Mouse (Mus musculus) forebrain, embryonic 15.5 days (tissue): ENCODE data around the gene Hbp1. TPM values are rescaled to one million over a fixed set of nuclear protein-coding genes. Genes with fewer than 3 reads are reported as not detected.

Experiments used
- ATAC-seq: fragments of 200-750 bp; cut with Nextera tagmentation; replicated peaks from 2 replicates; pipeline ENCODE4 v1.8.0; 2017; ENCODE audit warnings: mild to moderate bottlenecking, moderate TSS enrichment, moderate library complexity
- H3K27ac ChIP-seq: fragments of 300-500 bp; sonication (generic); replicated peaks from 2 replicates; pipeline ENCODE4 v1.5.1; 2015; ENCODE audit warnings: mild to moderate bottlenecking, inconsistent platforms
- H3K27me3 ChIP-seq: fragments of 300-500 bp; sonication (generic); 2 replicates; pipeline ENCODE4 v1.6.1; 2015; ENCODE audit warnings: inconsistent platforms
- H3K36me3 ChIP-seq: fragments of 300-500 bp; sonication (generic); 2 replicates; pipeline ENCODE4 v1.6.1; 2015; ENCODE audit warnings: mild to moderate bottlenecking, inconsistent platforms
- H3K4me1 ChIP-seq: fragments of 300-500 bp; sonication (generic); 2 replicates; pipeline ENCODE4 v1.6.1; 2015; ENCODE audit warnings: inconsistent platforms
- H3K4me2 ChIP-seq: fragments of 300-500 bp; sonication (generic); replicated peaks from 2 replicates; pipeline ENCODE4 v1.6.1; 2015; ENCODE audit warnings: mild to moderate bottlenecking, inconsistent platforms
- H3K4me3 ChIP-seq: fragments of 300-500 bp; sonication (generic); 2 replicates; pipeline ENCODE4 v1.5.1; 2015; ENCODE audit warnings: mild to moderate bottlenecking, inconsistent platforms
- H3K9ac ChIP-seq: fragments of 300-500 bp; sonication (generic); replicated peaks from 2 replicates; pipeline ENCODE4 v1.6.1; 2015; ENCODE audit warnings: mild to moderate bottlenecking, inconsistent platforms
- H3K9me3 ChIP-seq: fragments of 300-500 bp; sonication (generic); 2 replicates; pipeline ENCODE4 v1.6.1; 2016; ENCODE audit warnings: inconsistent platforms
- WGBS: fragments of 180-500 bp; shearing (Covaris S2); methylation state at CpG from one replicate; pipeline ENCODE4 v1.1.7; 2015; ENCODE audit warnings: mixed read lengths; 5-methylcytosine and 5-hydroxymethylcytosine counted together
- polyA plus RNA-seq: library from polyadenylated mRNA; unstranded; fragments of >200 nt; fragmentation: Nextera tagmentation; extraction: Ambion mirVana; gene quantifications from 2 replicates; pipeline ENCODE4 v1.2.1, GENCODE M21; 2015

Gene Hbp1
- 85.6 and 87.7 TPM in 2 replicates for polyA plus RNA-seq

- peaks cover 21% of the 10 kb centered on the region for H3K4me1 ChIP-seq
- H3K36me3 ChIP-seq = no peaks in the 10 kb centered on the region
- ATAC-seq = peak; percentile 98
- H3K9me3 ChIP-seq = no peaks in the 10 kb centered on the region
- peak within 1 kb of the TSS; percentile 97 for H3K4me3 ChIP-seq
- H3K4me2 ChIP-seq = peak within 1 kb of the TSS; percentile 74
- no peaks in the 10 kb centered on the region for H3K27me3 ChIP-seq
- peak within 1 kb of the TSS; percentile 91 for H3K9ac ChIP-seq
- peak within 1 kb of the TSS; percentile 99 for H3K27ac ChIP-seq
- WGBS = under 1% methylated on average over 68 of the region's 71 CpGs
Observed at GRCm38 (mm10) chr12:31949759-31950658, at the start of gene Hbp1. Gene Hbp1, minus strand, starts transcription at chr12:31950535.

DNA sequence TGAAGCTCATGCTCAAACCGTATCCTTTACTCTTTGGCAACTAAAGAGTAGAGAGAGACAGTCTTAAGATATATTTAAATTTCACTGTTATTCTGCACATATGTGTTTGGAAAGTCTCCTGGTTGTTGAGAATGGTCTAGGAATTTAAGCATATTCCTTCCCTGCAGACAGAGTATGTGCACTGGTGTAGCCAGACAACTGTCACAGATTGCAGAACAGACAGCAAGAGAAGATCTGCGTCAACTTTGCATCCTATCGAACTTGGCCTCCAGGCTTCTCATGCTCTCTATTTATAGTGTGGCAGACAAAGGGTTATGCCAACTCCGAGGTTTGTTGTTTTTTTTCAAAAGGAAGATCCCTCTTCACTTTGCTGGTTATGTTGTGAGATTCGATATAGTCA, 48.4 kb upstream of the Hbp1 start:
- 70% methylated on average over 5 of the region's 5 CpGs for WGBS
- Histone ChIP-seq H3K36me3 (no peaks in the 10 kb centered on the region; the same call in 1 of the 2 replicates), H3K27ac (peak overlapping the region; percentile 70), H3K9ac (no peak overlapping the region), H3K9me3 (no peaks in the 10 kb centered on the region), H3K27me3 (no peaks in the 10 kb centered on the region), H3K4me3 (no peak overlapping the region), H3K4me2 (no peak overlapping the region), H3K4me1 (peaks cover 15% of the 10 kb centered on the region; the same call in 1 of the 2 replicates)
- ATAC-seq = peak; percentile 85

GRCm38 (mm10) chr12:31997328-31997878, 47.1 kb upstream of the Hbp1 start:
- Histone ChIP-seq H3K9me3 (no peaks in the 10 kb centered on the region), H3K36me3 (no peaks in the 10 kb centered on the region; the same call in 1 of the 2 replicates), H3K27me3 (no peaks in the 10 kb centered on the region), H3K4me2 (no peak overlapping the region), H3K4me1 (peaks cover 15% of the 10 kb centered on the region; the same call in 1 of the 2 replicates), H3K4me3 (no peak overlapping the region), H3K27ac (no peak overlapping the region), H3K9ac (no peak overlapping the region)
- ATAC-seq = no peak
- 62% methylated on average over 3 of the region's 3 CpGs for WGBS

- no peak for ATAC-seq
- Histone ChIP-seq H3K9ac (no peak overlapping the region), H3K4me1 (peaks cover 15% of the 10 kb centered on the region; the same call in 1 of the 2 replicates), H3K9me3 (no peaks in the 10 kb centered on the region), H3K4me3 (no peak overlapping the region), H3K27ac (no peak overlapping the region), H3K27me3 (no peaks in the 10 kb centered on the region), H3K4me2 (no peak overlapping the region), H3K36me3 (no peaks in the 10 kb centered on the region; the same call in 1 of the 2 replicates)
- 89% methylated on average over 5 of the region's 5 CpGs for WGBS
Observed at GRCm38 (mm10) chr12:31996877-31997276, 46.5 kb upstream of the Hbp1 start.

GRCm38 (mm10) chr12:31990575-31990974, 40.2 kb upstream of the Hbp1 start:
- Histone ChIP-seq H3K36me3 (no peaks in the 10 kb centered on the region), H3K27ac (peak overlapping the region; percentile 65), H3K4me1 (no peaks in the 10 kb centered on the region), H3K4me2 (no peak overlapping the region), H3K27me3 (no peaks in the 10 kb centered on the region), H3K4me3 (no peak overlapping the region), H3K9ac (no peak overlapping the region), H3K9me3 (no peaks in the 10 kb centered on the region)
- ATAC-seq = no peak
- 90% methylated on average over 4 of the region's 4 CpGs for WGBS

DNA sequence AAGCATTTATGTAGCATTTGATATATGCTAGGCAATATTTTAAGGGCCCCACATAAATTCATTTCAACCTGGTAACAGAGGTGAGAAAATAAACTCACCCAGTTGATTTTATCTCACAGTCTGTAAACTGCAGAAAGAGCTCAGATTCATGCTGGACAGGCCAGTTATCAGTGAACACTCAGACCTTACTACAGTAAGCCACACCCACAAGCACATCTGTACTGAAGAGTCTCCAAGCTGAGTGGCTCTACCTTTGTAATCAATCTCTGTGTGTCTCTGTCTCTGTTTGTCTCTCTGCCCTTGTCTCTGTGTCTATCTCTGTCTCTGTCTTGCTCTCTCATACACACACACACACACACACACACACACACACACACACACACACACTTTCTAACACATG, 39.4 kb upstream of the Hbp1 start:
- H3K36me3 ChIP-seq = no peaks in the 10 kb centered on the region
- H3K9me3 ChIP-seq = no peaks in the 10 kb centered on the region
- H3K9ac ChIP-seq = no peak overlapping the region
- no peak for ATAC-seq
- no peaks in the 10 kb centered on the region for H3K27me3 ChIP-seq
- peaks cover 8% of the 10 kb centered on the region for H3K4me1 ChIP-seq
- no peak overlapping the region for H3K4me2 ChIP-seq
- H3K27ac ChIP-seq = no peak overlapping the region
- no peak overlapping the region for H3K4me3 ChIP-seq

DNA sequence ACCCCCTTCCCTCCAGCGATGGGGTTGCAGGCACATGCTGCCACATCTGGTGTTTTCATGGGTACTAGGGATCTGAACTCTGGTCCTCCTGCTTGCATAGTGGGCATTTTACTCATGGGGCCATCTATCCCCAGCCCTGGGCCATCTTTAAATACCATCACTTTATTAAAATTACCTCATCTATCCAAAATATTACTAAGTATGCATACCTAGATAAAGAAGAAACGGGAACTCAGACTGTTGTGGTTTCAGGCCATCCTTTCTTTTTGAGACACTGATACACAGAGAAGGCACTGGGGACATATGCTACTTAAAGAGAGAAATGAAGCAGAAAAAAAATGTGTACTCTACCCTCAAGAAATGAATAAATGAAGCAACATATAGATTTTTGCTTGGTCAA, 36.1 kb upstream of the Hbp1 start:
- peaks cover 30% of the 10 kb centered on the region for H3K4me1 ChIP-seq
- H3K27me3 ChIP-seq = no peaks in the 10 kb centered on the region
- 97% methylated on average over 2 of the region's 2 CpGs for WGBS
- H3K9ac ChIP-seq = no peak overlapping the region
- ATAC-seq = no peak
- H3K4me2 ChIP-seq = no peak overlapping the region
- H3K9me3 ChIP-seq = no peaks in the 10 kb centered on the region
- H3K36me3 ChIP-seq = no peaks in the 10 kb centered on the region
- no peak overlapping the region for H3K4me3 ChIP-seq
- no peak overlapping the region for H3K27ac ChIP-seq

DNA sequence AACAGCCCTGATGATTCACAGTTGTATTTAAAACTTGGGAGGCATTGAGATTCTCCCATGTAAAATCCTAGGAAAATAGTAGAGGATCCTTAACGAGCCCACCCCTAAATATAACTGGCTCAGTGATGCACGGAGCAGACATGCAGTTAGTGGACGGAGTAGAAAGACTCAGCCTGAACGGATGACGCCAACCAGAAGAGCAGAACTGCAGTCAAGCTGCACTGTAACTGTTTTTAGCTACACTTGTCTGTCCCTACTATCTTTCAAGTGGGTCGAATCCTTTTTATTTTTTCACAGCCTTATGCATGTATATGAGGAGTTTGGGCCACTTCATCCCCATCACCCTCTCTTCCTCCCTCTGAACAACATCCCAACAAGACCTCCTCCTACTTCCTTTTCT, 35.4 kb upstream of the Hbp1 start:
- no peaks in the 10 kb centered on the region for H3K9me3 ChIP-seq
- ATAC-seq = no peak
- no peaks in the 10 kb centered on the region for H3K36me3 ChIP-seq
- no peak overlapping the region for H3K9ac ChIP-seq
- 71% methylated on average over 6 of the region's 6 CpGs for WGBS
- no peak overlapping the region for H3K4me2 ChIP-seq
- H3K27ac ChIP-seq = no peak overlapping the region
- H3K4me1 ChIP-seq = peaks cover 30% of the 10 kb centered on the region
- no peak overlapping the region for H3K4me3 ChIP-seq
- no peaks in the 10 kb centered on the region for H3K27me3 ChIP-seq

- H3K36me3 ChIP-seq = no peaks in the 10 kb centered on the region
- H3K9ac ChIP-seq = no peak overlapping the region
- H3K4me1 ChIP-seq = peaks cover 30% of the 10 kb centered on the region
- 67% methylated on average over 12 of the region's 12 CpGs for WGBS
- no peaks in the 10 kb centered on the region for H3K9me3 ChIP-seq
- H3K27ac ChIP-seq = peak overlapping the region; percentile 83
- no peaks in the 10 kb centered on the region for H3K27me3 ChIP-seq
- no peak for ATAC-seq
- no peak overlapping the region for H3K4me2 ChIP-seq
- no peak overlapping the region for H3K4me3 ChIP-seq
Observed at GRCm38 (mm10) chr12:31984664-31985063, 34.3 kb upstream of the Hbp1 start.

- Histone ChIP-seq H3K4me2 (no peak overlapping the region), H3K36me3 (no peaks in the 10 kb centered on the region), H3K27ac (peak overlapping the region; percentile 83), H3K9me3 (no peaks in the 10 kb centered on the region), H3K9ac (no peak overlapping the region), H3K4me1 (peaks cover 30% of the 10 kb centered on the region), H3K4me3 (no peak overlapping the region), H3K27me3 (no peaks in the 10 kb centered on the region)
- peak; percentile 27; the same call in 1 of the 2 replicates for ATAC-seq
- WGBS = 27% methylated on average over 2 of the region's 2 CpGs
Observed at GRCm38 (mm10) chr12:31984206-31984605, 33.9 kb upstream of the Hbp1 start.

- WGBS = 36% methylated on average over 6 of the region's 6 CpGs
- Histone ChIP-seq H3K4me2 (no peak overlapping the region), H3K4me3 (no peak overlapping the region), H3K9me3 (no peaks in the 10 kb centered on the region), H3K9ac (no peak overlapping the region), H3K27me3 (no peaks in the 10 kb centered on the region), H3K4me1 (peaks cover 30% of the 10 kb centered on the region), H3K27ac (peak overlapping the region; percentile 83), H3K36me3 (no peaks in the 10 kb centered on the region)
- peak; percentile 39 for ATAC-seq
Observed at GRCm38 (mm10) chr12:31983769-31984168, 33.4 kb upstream of the Hbp1 start.

- no peaks in the 10 kb centered on the region for H3K9me3 ChIP-seq
- WGBS = 31% methylated on average over 7 of the region's 7 CpGs
- H3K27ac ChIP-seq = peak overlapping the region; percentile 73
- peak; percentile 80 for ATAC-seq
- H3K9ac ChIP-seq = no peak overlapping the region
- H3K4me3 ChIP-seq = no peak overlapping the region
- no peaks in the 10 kb centered on the region for H3K27me3 ChIP-seq
- H3K4me1 ChIP-seq = peaks cover 30% of the 10 kb centered on the region
- no peaks in the 10 kb centered on the region for H3K36me3 ChIP-seq
- 0 out of 2 replicates have a peak overlapping the region, but pooled peaks have one; percentile 6 for H3K4me2 ChIP-seq
Observed at GRCm38 (mm10) chr12:31983238-31983637, 32.9 kb upstream of the Hbp1 start.
